Mouse (Mus musculus) erythroid progenitor cell, adult 5-6 weeks (primary cell): ENCODE measurements around the gene Syn3. TPM values are rescaled to one million over a fixed set of nuclear protein-coding genes. Genes with fewer than 3 reads are reported as not detected.

Experiments
- ATAC-seq: replicated peaks from 2 replicates; pipeline ENCODE4 v1.8.0; 2016; ENCODE audit warnings: moderate number of reproducible peaks, mild to moderate bottlenecking, moderate TSS enrichment, inconsistent platforms; ENCODE audit not compliant: poor library complexity, low FRiP score, severe bottlenecking
- total RNA-seq, 2 experiments: library from RNA; stranded (forward) in 1 of 2; stranded (reverse) in 1 of 2; fragments of 150-400 nt in 1 of 2; fragments of 186-747, 209-891 nt in 1 of 2; gene quantifications; 2 replicates each; pipeline versions ENCODE4 v1.2.3 to v1.2.4; 2015 to 2017; ENCODE audit warnings: low replicate concordance in 2 of 2

The Syn3 gene
- total RNA-seq, 2 experiments from 2014 or later = not detected

DNA sequence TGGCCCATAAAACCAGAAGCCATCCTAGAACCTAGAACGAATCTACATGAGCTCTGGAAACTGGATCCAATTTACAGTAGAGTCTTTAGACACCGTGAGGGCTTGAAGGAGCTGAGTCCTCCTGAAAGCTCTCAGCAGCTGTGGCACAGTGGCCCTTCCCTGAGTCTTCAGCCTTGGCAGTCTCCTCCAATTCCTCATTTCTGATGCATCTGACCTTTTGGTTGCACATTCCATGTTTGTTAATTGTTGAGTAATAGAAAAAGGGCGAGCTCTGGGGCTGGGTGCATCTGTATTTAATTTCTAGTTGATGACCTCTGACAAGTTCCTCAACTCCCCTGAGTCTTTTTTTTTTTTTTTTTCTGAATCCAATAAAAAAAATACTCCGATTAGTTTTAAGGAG is 170.6 kb downstream of the Syn3 start:
- ATAC-seq = no peak

DNA sequence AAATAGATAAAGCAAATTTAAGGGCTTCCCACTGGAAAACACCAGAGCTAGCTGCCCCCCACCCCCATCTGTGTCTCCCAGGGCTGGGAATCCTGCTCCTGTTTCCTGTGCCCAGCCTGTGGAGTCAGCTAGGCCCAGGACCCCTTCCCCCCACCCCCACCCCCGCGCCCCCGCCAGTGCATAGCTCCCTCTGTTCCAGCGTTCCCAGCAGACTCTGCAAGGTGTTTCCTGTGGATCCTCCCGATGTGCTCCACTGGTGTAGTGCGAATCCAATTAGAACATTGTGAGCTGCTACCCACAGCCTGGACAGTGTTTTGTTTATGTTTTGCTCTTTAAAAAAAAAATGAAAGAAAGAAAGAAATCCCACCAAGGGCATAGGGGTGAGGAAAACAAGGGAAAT is 173.4 kb downstream of the Syn3 start:
- ATAC-seq = no peak

DNA sequence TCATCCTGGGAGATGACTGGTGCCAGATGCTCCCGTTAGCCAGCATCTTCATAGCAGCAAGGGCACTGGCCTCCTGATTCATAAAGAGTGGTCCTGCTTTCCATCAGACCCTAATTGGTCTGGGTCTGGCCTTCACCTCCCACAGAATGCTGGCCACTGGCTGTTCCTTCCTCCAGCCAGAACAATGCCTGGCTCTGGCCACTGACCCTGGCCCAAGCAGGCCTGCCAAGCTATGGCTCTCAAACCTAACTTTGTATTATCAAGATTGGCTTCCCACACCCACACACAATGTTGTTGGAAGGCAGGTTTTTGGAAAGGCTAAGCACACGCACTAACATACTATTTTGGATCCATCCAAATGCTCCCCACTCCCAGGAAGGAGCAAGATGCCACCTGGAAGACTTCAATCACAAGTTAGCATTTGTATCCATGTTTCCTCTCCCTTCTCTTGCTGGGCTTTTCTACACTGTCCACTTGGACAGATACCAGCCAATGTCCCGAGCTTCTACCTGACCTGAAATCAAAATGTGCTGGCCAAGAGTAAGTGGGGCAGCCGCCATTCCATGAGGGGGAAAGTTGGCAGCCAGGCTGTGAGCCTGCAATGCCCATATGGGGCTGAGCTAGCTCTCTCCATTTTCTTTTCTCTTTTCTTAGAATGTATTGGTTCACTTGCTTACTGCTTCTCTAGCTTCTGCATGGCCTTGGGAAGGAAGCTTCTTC is 175.3 kb downstream of the Syn3 start:
- ATAC-seq = no peak

DNA sequence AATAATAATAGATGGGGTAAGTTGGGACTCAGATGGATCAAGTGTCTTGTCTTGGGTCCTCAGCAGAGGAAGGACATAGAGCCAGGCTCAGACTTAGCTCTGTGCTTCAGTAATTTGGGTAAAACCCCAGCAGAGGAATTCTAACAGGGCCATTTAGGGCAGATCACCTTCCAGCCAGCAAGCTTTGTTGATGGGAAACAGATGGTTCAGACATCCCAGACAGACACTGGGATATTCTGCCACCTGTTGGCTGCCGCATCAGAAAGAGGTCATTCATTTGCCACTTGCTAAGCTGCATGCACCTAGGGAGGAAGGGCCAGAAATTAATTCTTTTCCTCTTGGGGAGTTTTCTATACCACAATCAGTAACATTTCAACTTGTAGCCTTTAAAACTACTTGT is 176.7 kb downstream of the Syn3 start:
- no peak for ATAC-seq

DNA sequence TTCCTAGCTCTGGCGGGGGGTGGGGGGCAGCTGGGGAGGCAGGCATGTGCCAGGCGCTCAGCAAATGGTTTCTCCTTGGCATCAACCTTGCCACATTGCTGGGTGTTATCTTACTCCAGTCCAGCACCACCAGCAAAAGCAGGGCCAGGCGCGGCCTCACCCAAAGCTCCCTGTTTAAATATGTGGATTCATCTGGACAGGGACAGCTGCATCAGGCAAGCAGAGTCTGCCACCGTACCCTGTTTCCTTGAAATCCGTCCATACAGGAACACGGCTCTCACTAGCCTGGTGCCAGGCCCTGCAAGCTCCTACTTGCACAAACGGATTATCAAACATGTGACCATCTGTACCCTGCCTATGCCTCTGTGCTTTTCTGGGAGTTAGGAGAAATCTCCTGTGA is 177.5 kb downstream of the Syn3 start:
- ATAC-seq = no peak

DNA sequence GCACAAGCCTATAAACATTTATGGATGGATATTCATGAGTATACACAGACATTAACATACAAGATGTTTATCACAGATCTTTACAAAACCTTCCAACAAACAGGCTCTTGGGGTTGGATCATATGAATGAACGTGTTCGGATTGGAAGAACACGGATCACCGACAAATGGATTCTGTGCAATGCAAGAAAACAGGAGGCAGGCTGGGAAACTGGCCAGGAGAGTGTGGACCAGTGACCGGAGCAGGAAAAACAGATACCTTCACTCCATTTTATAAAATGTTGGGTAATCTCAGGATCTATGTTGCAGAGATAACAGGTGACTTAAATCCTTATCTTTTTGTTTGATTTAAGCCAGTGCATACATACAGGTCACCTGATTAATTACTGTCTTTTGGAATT is 178.5 kb downstream of the Syn3 start:
- no peak for ATAC-seq

DNA sequence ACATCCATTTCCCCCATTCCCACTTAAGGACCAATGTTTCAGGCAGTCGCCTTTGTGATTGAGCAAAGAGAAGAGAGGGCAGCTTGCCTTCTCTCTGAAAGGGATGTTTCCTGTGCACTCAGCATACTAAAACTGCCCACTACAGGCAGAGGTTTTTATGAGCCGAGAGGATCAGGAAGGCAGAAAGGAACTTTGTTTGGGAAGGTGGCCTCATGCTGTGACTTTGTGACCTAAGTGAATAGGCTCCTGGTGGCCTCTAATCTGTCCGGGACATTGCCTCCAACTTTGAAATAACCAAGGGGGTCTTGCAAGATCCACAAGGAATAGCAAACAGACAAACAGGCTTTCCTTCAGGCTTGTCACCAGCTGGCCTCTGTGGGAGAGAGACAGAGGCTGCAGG is 179.2 kb downstream of the Syn3 start:
- no peak for ATAC-seq

DNA sequence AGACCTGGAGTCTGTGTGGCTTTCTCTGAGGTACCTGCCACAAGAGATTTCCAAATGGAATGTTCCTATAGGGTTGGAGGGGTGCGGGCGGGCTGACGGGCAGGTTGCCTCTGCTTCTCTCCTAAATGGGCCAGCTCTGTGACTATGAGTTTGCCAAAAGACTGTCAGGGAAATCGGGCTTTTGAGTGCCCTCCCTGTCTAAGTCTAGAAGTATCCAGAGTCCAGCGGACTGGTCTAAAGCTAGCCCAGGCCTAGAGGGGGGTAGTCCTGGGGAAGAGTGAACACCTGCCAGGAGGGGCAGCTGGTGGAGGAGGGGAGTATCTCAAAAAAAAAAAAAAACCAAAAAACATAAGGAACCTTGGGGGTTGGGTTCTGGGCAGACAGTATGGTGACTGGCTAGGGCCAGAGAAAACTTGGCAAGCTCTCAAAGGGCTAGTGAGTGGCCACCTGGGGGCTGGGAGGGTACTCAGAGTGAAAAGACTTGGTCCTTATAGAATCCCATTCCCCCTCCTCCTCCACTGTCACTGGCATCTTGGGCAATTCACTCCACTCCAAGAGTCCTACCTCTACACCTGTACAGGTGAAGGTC is 180.1 kb downstream of the Syn3 start:
- no peak for ATAC-seq

DNA sequence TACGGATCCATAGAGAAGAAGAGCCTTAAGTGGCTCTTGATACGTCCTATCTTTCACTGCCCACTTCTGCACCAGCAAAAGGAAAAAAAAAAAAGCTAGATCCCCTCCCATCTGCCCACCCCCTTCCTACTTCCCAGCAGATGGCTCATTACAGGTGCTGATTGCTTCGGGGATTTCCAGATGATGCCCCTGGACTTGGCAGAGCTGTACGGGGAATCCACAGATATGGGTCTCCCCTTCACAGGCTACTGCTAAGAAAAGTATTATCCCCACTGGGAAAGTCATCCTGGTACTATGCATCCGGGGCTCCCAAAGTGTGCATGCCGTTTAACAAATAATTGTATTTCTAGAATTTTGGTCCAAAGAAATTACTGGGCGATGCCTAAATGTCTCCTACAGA is 181.1 kb downstream of the Syn3 start:
- no peak for ATAC-seq

DNA sequence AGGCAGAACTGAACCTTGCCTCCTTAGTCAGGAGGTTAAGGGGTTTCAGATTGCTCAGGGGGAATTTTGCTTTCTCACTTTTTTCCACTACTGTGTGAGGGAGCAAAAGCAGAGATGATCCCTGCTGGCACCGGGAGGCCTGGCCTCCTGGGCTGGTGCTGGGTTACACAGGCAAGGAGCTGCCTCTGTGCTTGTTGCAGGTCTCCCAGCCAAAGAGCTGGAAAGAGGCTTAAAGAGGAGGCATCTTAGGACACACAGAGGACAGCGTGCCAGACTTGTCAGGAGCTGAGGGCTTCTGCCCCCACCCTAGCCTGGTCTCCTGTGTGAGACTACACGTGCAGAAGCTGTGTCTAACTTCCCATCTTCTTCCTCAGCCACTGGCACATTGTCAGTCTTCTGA is 183.2 kb downstream of the Syn3 start:
- no peak for ATAC-seq

DNA sequence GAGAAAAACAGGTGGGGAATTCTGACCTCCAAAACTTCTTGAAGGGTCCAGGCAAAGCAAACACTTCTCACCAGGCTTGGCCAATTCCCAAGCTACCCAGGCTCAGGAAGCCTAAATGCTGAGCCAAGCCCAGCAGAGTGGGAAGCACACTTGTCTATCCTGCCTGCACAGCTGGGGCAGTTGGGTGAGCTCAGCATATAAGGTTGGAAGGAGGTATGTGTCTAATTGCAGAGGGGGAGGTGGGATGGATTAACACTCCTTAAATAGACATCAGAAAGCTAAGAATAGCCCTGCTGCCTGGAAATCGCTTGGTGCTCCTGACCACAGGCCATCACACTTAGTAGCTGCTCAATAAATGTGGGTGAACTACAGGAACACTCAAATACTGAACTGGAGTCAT is 185.2 kb downstream of the Syn3 start:
- no peak for ATAC-seq

DNA sequence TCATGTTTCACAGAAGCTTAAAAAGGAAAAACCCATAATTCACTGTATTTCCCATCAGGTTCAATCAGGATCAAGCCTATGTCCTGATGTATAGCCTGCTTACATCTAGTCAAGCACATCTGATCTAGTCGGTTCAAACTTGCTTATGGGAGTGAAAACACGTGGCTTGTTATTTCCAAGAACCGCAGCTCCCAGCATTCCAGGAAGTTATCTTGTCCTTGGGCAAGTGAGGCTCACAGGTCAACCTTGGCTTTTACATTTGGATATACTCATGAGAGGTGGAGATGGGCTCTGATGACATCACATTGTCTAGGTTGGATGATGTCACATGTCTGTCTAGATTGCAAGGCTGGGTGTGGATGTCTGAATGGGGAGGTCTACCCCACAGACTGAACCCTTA is 185.7 kb downstream of the Syn3 start:
- ATAC-seq = no peak

DNA sequence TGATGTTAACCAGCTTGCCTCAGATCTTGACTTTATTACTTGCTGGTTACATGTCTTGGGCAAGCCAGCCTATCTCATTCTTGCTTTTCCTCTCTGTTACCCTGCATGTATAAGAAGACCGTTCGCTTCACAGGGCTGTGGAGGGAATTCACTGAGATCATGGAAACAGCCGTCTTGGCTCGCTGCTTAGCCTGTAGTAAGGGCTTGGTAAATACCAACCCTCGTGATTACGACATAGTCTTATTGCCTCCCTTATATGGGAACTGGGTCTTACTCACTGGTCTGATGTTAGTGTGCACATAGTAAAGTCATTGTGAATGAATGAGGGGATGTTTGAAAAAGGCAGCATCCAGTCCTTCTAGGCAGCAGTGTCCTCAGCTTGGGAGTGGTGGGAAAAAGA is 188.2 kb downstream of the Syn3 start:
- ATAC-seq = no peak

DNA sequence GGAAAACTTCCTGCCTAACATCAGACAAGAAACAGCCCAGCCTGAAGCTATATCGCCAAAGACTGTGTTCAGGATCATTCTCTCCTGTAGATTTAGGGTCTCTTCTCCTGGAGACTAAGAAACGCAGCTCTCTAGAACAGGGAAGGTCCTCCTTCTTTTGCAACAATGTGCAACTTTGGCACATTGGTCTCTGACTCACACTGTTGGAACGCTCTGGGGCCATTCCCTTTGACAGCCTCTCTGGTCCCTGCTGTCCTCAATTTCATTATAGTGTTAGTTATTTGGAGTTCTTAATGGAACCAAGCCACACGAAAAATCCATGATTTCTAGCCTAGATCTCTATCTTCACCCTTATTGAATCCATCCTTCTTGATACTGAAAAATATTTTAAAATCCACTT is 191.5 kb downstream of the Syn3 start:
- no peak for ATAC-seq

DNA sequence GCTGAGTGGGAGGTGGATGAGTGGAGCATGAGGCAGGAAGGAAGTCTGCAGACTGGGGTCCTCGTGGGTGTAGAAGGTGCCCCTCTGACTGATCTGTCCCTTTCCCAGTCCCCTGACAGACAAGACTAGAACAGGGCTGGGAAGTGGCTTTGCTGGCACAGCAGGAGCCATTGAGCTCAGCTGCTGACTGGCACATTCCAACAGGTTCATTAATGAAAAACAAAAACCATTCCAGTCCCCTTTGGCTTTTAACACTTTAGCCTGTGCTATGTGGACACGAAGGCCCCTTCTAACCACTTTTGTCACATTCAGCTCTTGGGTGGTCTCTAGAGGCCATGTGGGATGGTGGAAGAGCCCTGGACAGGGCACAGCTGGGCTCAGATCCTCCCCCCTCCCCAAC is 194.1 kb downstream of the Syn3 start:
- ATAC-seq = no peak

DNA sequence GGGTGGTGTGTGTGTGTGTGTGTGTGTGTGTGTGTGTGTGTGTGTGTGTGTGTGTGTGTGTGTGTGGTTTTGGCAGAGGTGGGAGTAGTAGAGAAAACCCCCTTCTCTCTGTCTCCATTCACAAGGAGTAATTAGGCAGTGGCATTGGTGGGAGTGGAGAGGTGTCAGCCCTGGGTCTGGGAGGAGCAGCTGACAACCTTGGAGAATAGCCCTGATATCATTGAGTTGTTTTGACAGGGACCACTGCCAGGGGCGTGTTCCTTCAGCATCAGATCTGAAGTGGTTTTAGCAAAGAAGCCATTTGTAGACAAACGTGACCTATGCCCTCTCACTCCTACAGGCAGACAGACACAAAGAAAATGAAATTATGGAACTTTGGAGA is 195.2 kb downstream of the Syn3 start:
- ATAC-seq = no peak

DNA sequence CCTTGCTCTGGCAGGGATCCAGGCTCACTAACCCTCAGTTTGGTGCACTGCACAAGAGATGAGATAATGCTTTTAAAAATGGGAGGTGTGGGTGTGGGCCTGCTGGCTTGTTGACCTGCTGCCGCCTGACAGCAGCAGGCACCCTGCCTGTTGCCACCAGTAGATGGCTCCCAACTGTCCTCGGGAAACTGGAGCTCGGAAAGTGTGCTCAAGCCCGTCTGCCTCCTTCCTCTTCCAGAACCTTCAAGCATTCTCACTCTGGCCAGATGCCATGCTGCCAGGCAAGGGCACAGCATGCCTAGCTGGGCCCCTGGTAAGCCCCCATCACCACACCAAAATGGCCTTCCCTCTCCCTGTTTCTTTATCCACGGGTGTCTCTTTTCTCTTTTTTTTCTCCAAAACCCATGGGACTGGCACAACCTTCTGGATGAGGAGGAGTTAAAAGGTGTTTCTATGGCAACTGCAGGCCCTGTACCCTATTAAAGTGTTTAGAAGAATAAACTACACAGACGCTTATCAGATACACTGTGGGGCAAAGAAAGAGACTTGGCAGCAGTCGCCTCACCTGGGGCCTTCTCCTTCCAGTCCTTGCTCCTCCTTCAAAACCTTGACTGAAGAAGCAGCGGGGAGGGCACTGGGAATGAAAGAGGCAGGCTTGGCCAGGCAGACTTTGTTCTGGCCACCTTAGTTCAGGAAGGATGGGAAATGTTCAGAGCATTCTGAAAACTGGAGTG is 195.8 kb downstream of the Syn3 start:
- no peak for ATAC-seq

DNA sequence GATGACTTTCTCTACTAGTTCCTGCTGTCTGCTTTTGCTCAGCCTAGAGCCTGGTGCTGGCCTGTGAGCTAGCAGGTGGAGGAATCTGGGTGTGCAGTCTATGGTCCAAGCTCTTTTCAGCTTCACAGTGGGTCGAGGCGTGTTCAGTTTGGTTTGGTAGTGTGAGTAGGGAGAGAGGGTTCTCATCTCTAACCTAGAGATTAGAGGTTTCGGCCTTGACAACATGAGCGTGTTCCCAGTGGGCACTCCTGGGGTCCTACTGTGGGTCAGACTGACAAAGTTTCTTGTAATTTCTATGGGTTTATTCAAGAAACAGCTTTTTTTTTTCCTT is 196.4 kb downstream of the Syn3 start:
- no peak for ATAC-seq

DNA sequence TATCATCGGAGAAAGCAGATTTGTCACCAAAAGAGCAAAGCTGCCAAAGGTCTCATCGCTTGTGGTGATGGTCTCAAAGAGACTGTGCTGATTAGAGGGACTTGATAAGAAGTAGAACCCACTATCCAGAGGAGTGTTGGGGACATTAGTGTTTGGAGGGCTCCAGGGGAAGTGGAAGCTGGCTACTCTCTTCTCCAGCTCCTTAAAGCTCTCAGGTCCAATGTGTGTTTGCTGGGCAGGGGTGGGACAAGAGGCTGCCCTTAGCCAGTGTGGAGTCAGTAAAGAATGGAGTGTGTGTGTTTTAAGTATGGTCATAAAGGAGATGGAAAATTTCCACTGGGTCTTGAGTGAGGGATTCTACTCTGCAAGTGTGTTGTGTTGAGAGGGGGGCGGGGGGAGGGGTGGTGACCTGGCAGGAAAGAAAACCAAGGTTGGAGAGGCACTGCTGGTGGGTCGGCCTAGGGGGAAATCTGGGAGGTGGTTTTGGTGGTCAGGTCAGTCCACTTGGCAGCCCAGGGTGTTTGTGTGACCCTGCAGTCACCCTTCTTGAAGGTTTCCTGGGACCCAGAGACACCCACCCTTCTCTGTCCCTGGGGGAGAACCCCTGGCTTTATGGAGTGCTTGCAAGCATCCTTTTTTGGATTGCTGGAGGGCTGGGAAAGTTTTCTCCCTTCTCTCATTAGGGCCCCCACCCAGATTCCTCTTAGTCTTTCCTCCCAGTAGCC is 196.9 kb downstream of the Syn3 start:
- ATAC-seq = no peak

DNA sequence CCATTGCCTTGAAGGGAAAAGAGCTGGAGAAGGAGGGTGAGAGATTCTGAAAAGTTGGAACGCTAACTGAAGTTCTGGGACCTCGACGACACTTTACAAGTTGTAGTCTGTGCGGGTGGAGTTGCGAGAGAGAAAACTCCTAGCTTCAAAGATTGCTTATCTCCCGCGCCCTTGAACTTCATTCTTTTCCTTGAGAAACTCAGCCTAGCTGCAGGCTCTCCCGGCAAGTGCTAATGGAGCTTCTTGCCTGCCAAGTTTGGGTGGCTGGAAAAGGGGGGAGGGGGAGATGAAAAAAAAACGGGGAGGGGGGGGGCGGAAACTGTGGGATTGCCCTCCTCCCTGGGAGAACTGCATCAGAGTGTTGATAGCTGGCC is 197.6 kb downstream of the Syn3 start:
- ATAC-seq = no peak
